Mouse (Mus musculus): ENCODE results near the gene Gad2. TPM values are rescaled to one million over a fixed set of nuclear protein-coding genes. Genes with fewer than 3 reads are reported as not detected.

Gad2 gene
- polyA plus RNA-seq, 1 experiment from 2014 or later: 0.45 TPM

GRCm38 (mm10) chr2:22663731-22664130 lies 41.7 kb downstream of the Gad2 start:
- Histone ChIP-seq H3K9me3 (no peaks in the 10 kb centered on the region), H3K4me1 (no peaks in the 10 kb centered on the region), H3K9ac (no peak overlapping the region), H3K27ac (replicated peaks) (no peak overlapping the region), H3K4me3 (no peak overlapping the region), H3K4me2 (no peak overlapping the region), H3K36me3 (no peaks in the 10 kb centered on the region), H3K27me3 (replicated peaks) (no peaks in the 10 kb centered on the region)
- WGBS: 47% methylated on average over 1 of the region's 1 CpGs
- ATAC-seq (ENCODE audit: extremely low read depth, insufficient number of reproducible peaks, low FRiP score, low TSS enrichment): no peak

- H3K27ac ChIP-seq (replicated peaks): no peak overlapping the region
- H3K27me3 ChIP-seq (replicated peaks): no peaks in the 10 kb centered on the region
- no peaks in the 10 kb centered on the region for H3K9me3 ChIP-seq
- H3K4me2 ChIP-seq: no peak overlapping the region
- H3K36me3 ChIP-seq: no peaks in the 10 kb centered on the region
- H3K4me3 ChIP-seq: no peak overlapping the region
- ATAC-seq (ENCODE audit: extremely low read depth, insufficient number of reproducible peaks, low FRiP score, low TSS enrichment): no peak
- H3K4me1 ChIP-seq: no peaks in the 10 kb centered on the region
- 49% methylated on average over 2 of the region's 2 CpGs for WGBS
- H3K9ac ChIP-seq: no peak overlapping the region
These were observed 48.4 kb downstream of the Gad2 start for GRCm38 (mm10) chr2:22670415-22670814.

GRCm38 (mm10) chr2:22671348-22671747 lies 49.3 kb downstream of the Gad2 start:
- Histone ChIP-seq H3K27me3 (replicated peaks) (no peaks in the 10 kb centered on the region), H3K9me3 (no peaks in the 10 kb centered on the region), H3K4me2 (no peak overlapping the region), H3K4me3 (no peak overlapping the region), H3K9ac (no peak overlapping the region), H3K36me3 (no peaks in the 10 kb centered on the region), H3K4me1 (no peaks in the 10 kb centered on the region), H3K27ac (replicated peaks) (no peak overlapping the region)
- 53% methylated on average over 1 of the region's 1 CpGs for WGBS
- no peak for ATAC-seq (ENCODE audit: extremely low read depth, insufficient number of reproducible peaks, low FRiP score, low TSS enrichment)

GRCm38 (mm10) chr2:22677066-22677465 lies 55.1 kb downstream of the Gad2 start:
- Histone ChIP-seq H3K9ac (no peak overlapping the region), H3K4me3 (no peak overlapping the region), H3K27ac (replicated peaks) (no peak overlapping the region), H3K27me3 (replicated peaks) (no peaks in the 10 kb centered on the region), H3K36me3 (no peaks in the 10 kb centered on the region), H3K4me2 (no peak overlapping the region), H3K4me1 (no peaks in the 10 kb centered on the region), H3K9me3 (no peaks in the 10 kb centered on the region)
- 41% methylated on average over 8 of the region's 8 CpGs for whole genome bisulfite sequencing
- ATAC-seq (ENCODE audit: extremely low read depth, insufficient number of reproducible peaks, low FRiP score, low TSS enrichment): no peak

- ATAC-seq (ENCODE audit: extremely low read depth, insufficient number of reproducible peaks, low FRiP score, low TSS enrichment): no peak
- H3K27ac ChIP-seq (replicated peaks): no peak overlapping the region
- no peak overlapping the region for H3K4me2 ChIP-seq
- H3K9me3 ChIP-seq: no peaks in the 10 kb centered on the region
- WGBS: 56% methylated on average over 4 of the region's 4 CpGs
- no peaks in the 10 kb centered on the region for H3K4me1 ChIP-seq
- no peaks in the 10 kb centered on the region for H3K36me3 ChIP-seq
- H3K9ac ChIP-seq: no peak overlapping the region
- H3K4me3 ChIP-seq: no peak overlapping the region
- no peaks in the 10 kb centered on the region for H3K27me3 ChIP-seq (replicated peaks)
These were observed 57.9 kb downstream of the Gad2 start for GRCm38 (mm10) chr2:22679944-22680343.

GRCm38 (mm10) chr2:22689969-22690368 lies 68.0 kb downstream of the Gad2 start:
- Histone ChIP-seq H3K27ac (replicated peaks) (no peak overlapping the region), H3K9me3 (no peaks in the 10 kb centered on the region), H3K9ac (no peak overlapping the region), H3K36me3 (no peaks in the 10 kb centered on the region), H3K27me3 (replicated peaks) (no peaks in the 10 kb centered on the region), H3K4me2 (no peak overlapping the region), H3K4me3 (no peak overlapping the region), H3K4me1 (no peaks in the 10 kb centered on the region)
- 70% methylated on average over 7 of the region's 7 CpGs for WGBS
- no peak for ATAC-seq (ENCODE audit: extremely low read depth, insufficient number of reproducible peaks, low FRiP score, low TSS enrichment)

GRCm38 (mm10) chr2:22704780-22705727 lies 83.0 kb downstream of the Gad2 start:
- Histone ChIP-seq H3K27me3 (replicated peaks) (no peaks in the 10 kb centered on the region), H3K4me3 (no peak overlapping the region), H3K36me3 (no peaks in the 10 kb centered on the region), H3K27ac (replicated peaks) (peak overlapping the region; percentile 45), H3K9ac (no peak overlapping the region), H3K9me3 (no peaks in the 10 kb centered on the region), H3K4me1 (peaks cover 4% of the 10 kb centered on the region; the same call in 1 of the 2 replicates), H3K4me2 (no peak overlapping the region)
- 56% methylated on average over 4 of the region's 4 CpGs for WGBS
- no peak for ATAC-seq (ENCODE audit: extremely low read depth, insufficient number of reproducible peaks, low FRiP score, low TSS enrichment)

GRCm38 (mm10) chr2:22706233-22706632 lies 84.2 kb downstream of the Gad2 start:
- 56% methylated on average over 3 of the region's 3 CpGs for WGBS
- no peak overlapping the region for H3K4me3 ChIP-seq
- no peaks in the 10 kb centered on the region for H3K36me3 ChIP-seq
- no peak overlapping the region for H3K27ac ChIP-seq (replicated peaks)
- H3K9me3 ChIP-seq: no peaks in the 10 kb centered on the region
- ATAC-seq (ENCODE audit: extremely low read depth, insufficient number of reproducible peaks, low FRiP score, low TSS enrichment): no peak
- no peak overlapping the region for H3K4me2 ChIP-seq
- peaks cover 4% of the 10 kb centered on the region; the same call in 1 of the 2 replicates for H3K4me1 ChIP-seq
- no peak overlapping the region for H3K9ac ChIP-seq
- no peaks in the 10 kb centered on the region for H3K27me3 ChIP-seq (replicated peaks)

GRCm38 (mm10) chr2:22721522-22722470 lies 99.8 kb downstream of the Gad2 start:
- Histone ChIP-seq H3K27ac (replicated peaks) (no peak overlapping the region; the same call in 1 of the 2 replicates), H3K9me3 (no peaks in the 10 kb centered on the region), H3K4me1 (no peaks in the 10 kb centered on the region), H3K27me3 (replicated peaks) (no peaks in the 10 kb centered on the region), H3K4me3 (no peak overlapping the region), H3K9ac (no peak overlapping the region), H3K36me3 (no peaks in the 10 kb centered on the region), H3K4me2 (peak overlapping the region; percentile 23)
- 21% methylated on average over 8 of the region's 8 CpGs for WGBS
- ATAC-seq (ENCODE audit: extremely low read depth, insufficient number of reproducible peaks, low FRiP score, low TSS enrichment): peak; percentile 42; the same call in 1 of the 2 replicates

- ATAC-seq (ENCODE audit: extremely low read depth, insufficient number of reproducible peaks, low FRiP score, low TSS enrichment): no peak
- no peak overlapping the region for H3K4me2 ChIP-seq
- H3K27ac ChIP-seq (replicated peaks): no peak overlapping the region
- no peaks in the 10 kb centered on the region for H3K9me3 ChIP-seq
- 55% methylated on average over 3 of the region's 3 CpGs for WGBS
- H3K4me3 ChIP-seq: no peak overlapping the region
- H3K27me3 ChIP-seq (replicated peaks): no peaks in the 10 kb centered on the region
- H3K9ac ChIP-seq: no peak overlapping the region
- no peaks in the 10 kb centered on the region for H3K36me3 ChIP-seq
- no peaks in the 10 kb centered on the region for H3K4me1 ChIP-seq
These were observed 102.0 kb downstream of the Gad2 start for GRCm38 (mm10) chr2:22723927-22724534.

- no peak overlapping the region for H3K4me2 ChIP-seq
- no peak for ATAC-seq (ENCODE audit: extremely low read depth, insufficient number of reproducible peaks, low FRiP score, low TSS enrichment)
- H3K27me3 ChIP-seq (replicated peaks): no peaks in the 10 kb centered on the region
- no peak overlapping the region for H3K27ac ChIP-seq (replicated peaks)
- H3K9ac ChIP-seq: no peak overlapping the region
- H3K4me3 ChIP-seq: no peak overlapping the region
- no peaks in the 10 kb centered on the region for H3K9me3 ChIP-seq
- no peaks in the 10 kb centered on the region for H3K36me3 ChIP-seq
- 72% methylated on average over 1 of the region's 1 CpGs for WGBS
- no peaks in the 10 kb centered on the region for H3K4me1 ChIP-seq
These were observed 105.1 kb downstream of the Gad2 start for GRCm38 (mm10) chr2:22727113-22727512.
